Mouse (Mus musculus) splenic B cell, adult 2 months (primary cell): Measurements from ENCODE around the gene Gxylt1.
"Not testable (repeated sequence)": the region's sequence is repeated elsewhere in the genome, so short reads cannot be mapped to it uniquely, and the experiment has no call there.

Experiments
- DNase-seq: peaks from one replicate; pipeline ENCODE4 v3.0.0-alpha.2; 2011; ENCODE audit warnings: low read depth, low spot score
- H3K27me3 ChIP-seq: 2 replicates; pipeline ENCODE4 v1.6.1; 2012; ENCODE audit warnings: mild to moderate bottlenecking, low read length, moderate library complexity, mixed read lengths; ENCODE audit not compliant: control insufficient read depth, poor library complexity, insufficient read depth, severe bottlenecking
- H3K36me3 ChIP-seq: 2 replicates; pipeline ENCODE4 v1.6.1; 2012; ENCODE audit warnings: mild to moderate bottlenecking, low read length, moderate library complexity, mixed read lengths; ENCODE audit not compliant: control insufficient read depth, poor library complexity, insufficient read depth, severe bottlenecking

Gene Gxylt1

GRCm38 (mm10) chr15:93274679-93275583, at the start of gene Gxylt1:
Gene Gxylt1 (minus strand): TSS chr15:93275179.
- Histone ChIP-seq H3K27me3 (no peaks in the 10 kb centered on the region), H3K36me3 (no peaks in the 10 kb centered on the region)
- DNase-seq: peak; percentile 98

- no peak for DNase-seq
- Histone ChIP-seq H3K27me3 (no peaks in the 10 kb centered on the region), H3K36me3 (no peaks in the 10 kb centered on the region)
Measured at GRCm38 (mm10) chr15:93318781-93319180, 43.8 kb upstream of the Gxylt1 start.

- not testable (repeated sequence) for DNase-seq, H3K36me3 ChIP-seq, H3K27me3 ChIP-seq
Measured at GRCm38 (mm10) chr15:93310304-93310703, 35.3 kb upstream of the Gxylt1 start.

- no peaks in the 10 kb centered on the region for H3K27me3 ChIP-seq
- no peaks in the 10 kb centered on the region for H3K36me3 ChIP-seq
- peak; percentile 32 for DNase-seq
Measured at GRCm38 (mm10) chr15:93298197-93298596, 23.2 kb upstream of the Gxylt1 start.

- no peak for DNase-seq
- H3K36me3 ChIP-seq: no peaks in the 10 kb centered on the region
- no peaks in the 10 kb centered on the region for H3K27me3 ChIP-seq
Measured at GRCm38 (mm10) chr15:93294483-93294882, 19.5 kb upstream of the Gxylt1 start.

GRCm38 (mm10) chr15:93288321-93288720, 13.3 kb upstream of the Gxylt1 start:
- DNase-seq: no peak
- Histone ChIP-seq H3K36me3 (no peaks in the 10 kb centered on the region), H3K27me3 (no peaks in the 10 kb centered on the region)

- peak; percentile 40 for DNase-seq
- no peaks in the 10 kb centered on the region for H3K36me3 ChIP-seq
Measured at GRCm38 (mm10) chr15:93287628-93288027, 12.6 kb upstream of the Gxylt1 start.

GRCm38 (mm10) chr15:93285244-93285643, 10.3 kb upstream of the Gxylt1 start:
- no peak for DNase-seq
- H3K27me3 ChIP-seq: no peaks in the 10 kb centered on the region

More at GRCm38 (mm10) chr15:93287628-93288027, 12.6 kb upstream of the Gxylt1 start:
- H3K27me3 ChIP-seq: no peaks in the 10 kb centered on the region

GRCm38 (mm10) chr15:93284326-93284725, 9.3 kb upstream of the Gxylt1 start:
- Histone ChIP-seq H3K27me3 (no peaks in the 10 kb centered on the region), H3K36me3 (no peaks in the 10 kb centered on the region)
- DNase-seq: no peak

More at GRCm38 (mm10) chr15:93285244-93285643, 10.3 kb upstream of the Gxylt1 start:
- no peaks in the 10 kb centered on the region for H3K36me3 ChIP-seq

GRCm38 (mm10) chr15:93283349-93283748, 8.4 kb upstream of the Gxylt1 start:
- DNase-seq: no peak
- no peaks in the 10 kb centered on the region for H3K27me3 ChIP-seq

GRCm38 (mm10) chr15:93276276-93276675, 1.3 kb upstream of the Gxylt1 start:
- peak; percentile 13 for DNase-seq
- H3K36me3 ChIP-seq: no peaks in the 10 kb centered on the region
- H3K27me3 ChIP-seq: no peaks in the 10 kb centered on the region

More at GRCm38 (mm10) chr15:93283349-93283748, 8.4 kb upstream of the Gxylt1 start:
- H3K36me3 ChIP-seq: no peaks in the 10 kb centered on the region

- no peaks in the 10 kb centered on the region for H3K36me3 ChIP-seq
- DNase-seq: no peak
- H3K27me3 ChIP-seq: no peaks in the 10 kb centered on the region
Measured at GRCm38 (mm10) chr15:93275623-93276022, 644 bp upstream of the Gxylt1 start.

- no peaks in the 10 kb centered on the region for H3K27me3 ChIP-seq
- H3K36me3 ChIP-seq: no peaks in the 10 kb centered on the region
- DNase-seq: no peak
Measured at GRCm38 (mm10) chr15:93273788-93274678, 946 bp downstream of the Gxylt1 start.

- DNase-seq: no peak
- Histone ChIP-seq H3K27me3 (no peaks in the 10 kb centered on the region), H3K36me3 (no peaks in the 10 kb centered on the region)
Measured at GRCm38 (mm10) chr15:93272948-93273347, 2.0 kb downstream of the Gxylt1 start.
